Mouse (Mus musculus) heart, embryonic 14.5 days (tissue): ENCODE measurements around the gene Slc27a1. TPM values are rescaled to one million over a fixed set of nuclear protein-coding genes. Genes with fewer than 3 reads are reported as not detected.
A peak's percentile ranks its signal among the peaks of the same experiment; 100 is the strongest.

Experiments used
- ATAC-seq: fragments of 200-750 bp; cut with Nextera tagmentation; 2 replicates; pipeline ENCODE4 v1.8.0; 2017; ENCODE audit warnings: low read depth, moderate TSS enrichment; ENCODE audit not compliant: insufficient number of reproducible peaks, insufficient read depth, low FRiP score
- H3K27ac ChIP-seq, 2 experiments: fragments of 200-500 bp in 1 of 2; fragments of 300-500 bp in 1 of 2; sonication (generic) in 1 of 2; replicated peaks in 1 of 2; 2 replicates each; pipeline ENCODE4 v1.5.1; 2012 to 2014; ENCODE audit warnings: low read depth in 2 of 2, low read length in 2 of 2, control low read depth in 1 of 2, mild to moderate bottlenecking in 1 of 2, mixed read lengths in 1 of 2; ENCODE audit not compliant: control insufficient read depth in 1 of 2, insufficient read depth in 1 of 2
- H3K27me3 ChIP-seq: fragments of 300-500 bp; sonication (generic); 2 replicates; pipeline ENCODE4 v1.6.1; 2014; ENCODE audit warnings: mild to moderate bottlenecking, low read length, control low read depth; ENCODE audit not compliant: control insufficient read depth, insufficient read depth
- H3K36me3 ChIP-seq: fragments of 300-500 bp; sonication (generic); 2 replicates; pipeline ENCODE4 v1.6.1; 2014; ENCODE audit warnings: mild to moderate bottlenecking, control low read depth, low read length, mixed read lengths; ENCODE audit not compliant: control insufficient read depth, insufficient read depth
- H3K4me1 ChIP-seq, 2 experiments: fragments of 200-500 bp in 1 of 2; fragments of 300-500 bp in 1 of 2; sonication (generic) in 1 of 2; 2 replicates each; pipeline ENCODE4 v1.6.1; 2012 to 2014; ENCODE audit warnings: low read length in 2 of 2, control low read depth in 1 of 2, mixed read lengths in 1 of 2; ENCODE audit not compliant: control insufficient read depth in 2 of 2, insufficient read depth in 2 of 2
- H3K4me2 ChIP-seq: fragments of 300-500 bp; sonication (generic); 2 replicates; pipeline ENCODE4 v1.6.1; 2014; ENCODE audit warnings: mild to moderate bottlenecking, low read length
- H3K4me3 ChIP-seq, 2 experiments: fragments of 200-500 bp in 1 of 2; fragments of 300-500 bp in 1 of 2; sonication (generic) in 1 of 2; 2 replicates each; pipeline ENCODE4 v1.5.1; 2012 to 2014; ENCODE audit warnings: low read length in 2 of 2, mild to moderate bottlenecking in 2 of 2, control low read depth in 1 of 2, low read depth in 1 of 2, moderate library complexity in 1 of 2; ENCODE audit not compliant: control insufficient read depth in 1 of 2, insufficient read depth in 1 of 2
- H3K9ac ChIP-seq: fragments of 300-500 bp; sonication (generic); 2 replicates; pipeline ENCODE4 v1.6.1; 2014; ENCODE audit warnings: mild to moderate bottlenecking, low read length
- H3K9me3 ChIP-seq: fragments of 300-500 bp; sonication (generic); 2 replicates; pipeline ENCODE4 v1.6.1; 2016; ENCODE audit warnings: low read length, control low read depth; ENCODE audit not compliant: control insufficient read depth
- WGBS: fragments of 180-500 bp; shearing (Covaris S2); extraction: QIAGEN DNeasy Blood & Tissue Kit; methylation state at CpG from one replicate; pipeline ENCODE4 v1.1.7; 2014; 5-methylcytosine and 5-hydroxymethylcytosine counted together
- polyA plus RNA-seq: library from polyadenylated mRNA; unstranded; fragments of >200 nt; fragmentation: Nextera tagmentation; extraction: Ambion mirVana; gene quantifications from 2 replicates; pipeline ENCODE4 v1.2.1, GENCODE M21; 2014

Slc27a1 gene
- polyA plus RNA-seq, 1 experiment from 2014 or later: 14.6 TPM

DNA sequence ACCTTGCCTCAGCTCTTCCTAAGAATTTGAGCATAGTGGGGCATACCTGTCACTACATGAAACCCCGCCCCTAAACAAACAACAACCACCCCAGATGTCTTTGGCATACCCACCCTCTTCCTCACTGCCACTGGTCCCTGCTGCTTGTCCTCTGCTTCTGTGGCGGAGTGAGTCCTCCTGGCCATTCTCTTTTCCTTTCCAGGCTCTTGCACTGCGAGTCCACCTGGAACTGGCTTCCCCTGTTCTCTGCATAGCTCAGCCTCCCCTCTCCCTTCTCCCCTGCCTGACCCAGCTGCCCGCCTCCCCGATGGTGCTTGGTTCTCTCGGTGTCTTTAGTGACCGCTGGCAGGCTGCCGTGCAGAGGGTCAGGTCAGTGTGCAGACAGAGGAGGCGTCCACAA is 24.9 kb upstream of the Slc27a1 start:
- H3K36me3 ChIP-seq: peaks cover 33% of the 10 kb centered on the region
- H3K9ac ChIP-seq: peak overlapping the region; percentile 80; the same call in 1 of the 2 replicates

DNA sequence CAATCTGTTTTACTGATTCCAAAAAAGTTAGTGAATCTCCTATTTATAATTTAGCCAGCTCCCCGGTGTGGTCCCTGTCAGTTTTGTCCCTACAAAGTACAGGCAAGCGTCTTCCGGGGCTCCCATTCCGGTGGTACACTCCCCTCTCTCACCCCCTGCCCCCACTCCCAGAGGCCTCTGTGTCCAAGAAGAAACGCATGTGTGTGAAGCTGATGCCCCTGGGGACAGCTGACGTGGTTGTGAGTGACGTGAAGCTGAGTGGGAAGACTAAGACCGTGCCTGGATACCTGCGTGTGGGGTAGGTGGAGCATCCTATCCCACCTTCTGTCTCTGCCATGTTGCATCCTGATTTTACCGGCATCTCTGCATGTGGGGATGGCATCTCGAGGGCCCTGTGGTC is 23.6 kb upstream of the Slc27a1 start:
- H3K9ac ChIP-seq: no peak overlapping the region
- H3K27ac ChIP-seq: no peak overlapping the region
- WGBS: 87% methylated on average over 11 of the region's 11 CpGs
- no peaks in the 10 kb centered on the region for H3K9me3 ChIP-seq
- H3K4me1 ChIP-seq: peaks cover 2 to 6% of the 10 kb centered on the region in 2 experiments; a peak in 2 of 4 replicates
- H3K4me3 ChIP-seq: no peak overlapping the region
- no peaks in the 10 kb centered on the region for H3K27me3 ChIP-seq
- no peak overlapping the region for H3K4me2 ChIP-seq
- no peak for ATAC-seq
- peaks cover 34% of the 10 kb centered on the region for H3K36me3 ChIP-seq

More for the DNA sequence above, 24.9 kb upstream of the Slc27a1 start:
- peak overlapping the region; percentile 85 for H3K4me2 ChIP-seq
- H3K27ac ChIP-seq: no peak overlapping the region
- H3K9me3 ChIP-seq: no peaks in the 10 kb centered on the region
- 84% methylated on average over 9 of the region's 9 CpGs for WGBS
- H3K4me3 ChIP-seq: peak overlapping the region; percentile 69 to 89; a peak in 2 of 4 replicates
- peaks cover 2 to 6% of the 10 kb centered on the region in 2 experiments; a peak in 2 of 4 replicates for H3K4me1 ChIP-seq
- no peaks in the 10 kb centered on the region for H3K27me3 ChIP-seq
- ATAC-seq: no peak

DNA sequence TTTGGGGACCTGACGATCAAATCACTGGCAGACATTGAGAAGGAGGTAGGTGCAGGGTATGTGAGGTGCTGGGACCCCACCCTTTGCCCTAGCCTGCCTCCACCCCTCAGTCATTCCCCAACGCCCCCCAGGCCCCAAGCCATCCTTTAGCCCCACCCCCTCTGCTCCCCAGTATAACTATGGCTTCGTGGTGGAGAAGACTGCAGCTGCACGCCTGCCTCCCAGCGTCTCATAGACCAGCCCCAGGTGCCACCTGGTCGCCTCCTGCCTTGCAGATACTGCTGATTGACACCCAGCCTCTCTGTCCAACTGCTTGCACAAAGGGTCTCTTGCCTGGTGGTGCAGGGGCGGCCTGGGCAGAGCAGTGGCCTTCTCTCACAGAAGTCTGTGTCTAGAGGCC is 21.1 kb upstream of the Slc27a1 start:
- Histone ChIP-seq H3K27ac (no peak overlapping the region), H3K4me2 (no peak overlapping the region), H3K9ac (no peak overlapping the region), H3K27me3 (no peaks in the 10 kb centered on the region), H3K4me3 (no peak overlapping the region), H3K9me3 (no peaks in the 10 kb centered on the region), H3K36me3 (peaks cover 34% of the 10 kb centered on the region), H3K4me1 (peaks cover 5 to 6% of the 10 kb centered on the region in 2 experiments; a peak in 3 of 4 replicates)
- 80% methylated on average over 7 of the region's 7 CpGs for WGBS
- no peak for ATAC-seq

DNA sequence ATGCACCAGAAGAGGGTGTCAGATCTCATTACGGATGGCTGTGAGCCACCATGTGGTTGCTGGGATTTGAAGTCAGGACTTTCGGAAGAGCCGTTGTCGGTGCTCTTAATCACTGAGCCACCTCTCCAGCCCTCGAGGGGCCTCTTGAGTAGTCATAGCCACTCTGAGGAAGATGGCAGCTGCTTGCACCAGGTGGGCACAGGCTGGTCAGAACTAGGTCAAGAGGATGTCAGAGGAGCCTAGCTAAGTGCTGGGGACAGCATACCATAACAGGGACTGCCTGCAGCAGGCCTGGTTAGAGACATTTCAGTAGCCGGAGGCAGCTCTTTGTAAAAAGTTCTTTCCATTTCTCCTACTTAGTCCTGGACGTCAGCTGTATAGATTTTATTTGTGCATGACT is 17.9 kb upstream of the Slc27a1 start:
- Histone ChIP-seq H3K4me3 (no peak overlapping the region), H3K9ac (no peak overlapping the region), H3K27me3 (peaks cover 4% of the 10 kb centered on the region; the same call in 1 of the 2 replicates), H3K27ac (no peak overlapping the region), H3K4me1 (peaks cover 0 to 9% of the 10 kb centered on the region in 2 experiments; a peak in 2 of 4 replicates), H3K36me3 (peaks cover 29% of the 10 kb centered on the region), H3K9me3 (no peaks in the 10 kb centered on the region), H3K4me2 (no peak overlapping the region)
- ATAC-seq: no peak
- 60% methylated on average over 7 of the region's 7 CpGs for WGBS

DNA sequence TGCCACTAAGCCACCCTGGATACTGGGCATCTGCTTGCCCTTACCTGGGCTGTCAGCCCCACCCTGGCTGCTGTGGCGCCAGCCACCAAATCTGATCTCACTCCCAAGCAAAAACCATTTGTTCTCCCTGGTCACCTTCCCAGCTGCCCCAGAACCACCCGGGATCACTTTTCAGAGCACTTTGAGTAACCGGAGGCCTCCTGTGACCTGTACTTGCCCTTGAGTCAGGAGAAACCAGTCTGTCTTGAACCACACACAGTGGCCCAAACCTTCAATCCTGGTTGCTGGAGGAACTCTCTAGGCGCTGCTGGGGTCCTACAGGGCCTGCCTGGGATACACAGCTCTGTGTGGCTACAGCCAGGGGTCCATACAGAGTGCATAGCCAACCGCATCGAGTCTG is 15.9 kb upstream of the Slc27a1 start:
- WGBS: 55% methylated on average over 6 of the region's 6 CpGs
- H3K4me3 ChIP-seq: no peak overlapping the region
- H3K27me3 ChIP-seq: peaks cover 23% of the 10 kb centered on the region

DNA sequence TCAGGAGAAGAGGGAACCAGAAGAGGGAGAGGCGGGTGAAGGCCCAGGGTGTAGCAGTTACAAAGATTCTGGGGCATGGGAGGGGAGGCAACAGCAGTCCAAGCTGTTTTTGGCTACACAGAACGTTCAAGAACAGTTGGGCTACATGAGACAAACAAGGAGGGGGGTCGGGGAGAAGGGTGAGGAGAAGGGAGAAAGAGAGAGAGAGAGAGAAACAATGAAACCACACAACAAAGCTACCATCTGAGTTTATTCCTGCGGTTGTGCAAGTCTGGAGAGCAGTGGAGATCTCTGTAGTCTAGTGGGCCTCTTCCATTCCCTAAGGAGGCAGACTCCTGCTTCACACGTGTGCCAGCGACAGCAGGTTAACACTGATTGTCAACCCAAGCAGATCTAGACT is 14.7 kb upstream of the Slc27a1 start:
- ATAC-seq: no peak
- Histone ChIP-seq H3K4me2 (no peak overlapping the region), H3K9ac (no peak overlapping the region)

More for the DNA sequence above, 15.9 kb upstream of the Slc27a1 start:
- H3K9me3 ChIP-seq: no peaks in the 10 kb centered on the region
- peaks cover 0 to 9% of the 10 kb centered on the region in 2 experiments; a peak in 2 of 4 replicates for H3K4me1 ChIP-seq
- H3K36me3 ChIP-seq: peaks cover 11% of the 10 kb centered on the region
- H3K9ac ChIP-seq: no peak overlapping the region
- H3K27ac ChIP-seq: no peak overlapping the region
- ATAC-seq: no peak
- no peak overlapping the region for H3K4me2 ChIP-seq

DNA sequence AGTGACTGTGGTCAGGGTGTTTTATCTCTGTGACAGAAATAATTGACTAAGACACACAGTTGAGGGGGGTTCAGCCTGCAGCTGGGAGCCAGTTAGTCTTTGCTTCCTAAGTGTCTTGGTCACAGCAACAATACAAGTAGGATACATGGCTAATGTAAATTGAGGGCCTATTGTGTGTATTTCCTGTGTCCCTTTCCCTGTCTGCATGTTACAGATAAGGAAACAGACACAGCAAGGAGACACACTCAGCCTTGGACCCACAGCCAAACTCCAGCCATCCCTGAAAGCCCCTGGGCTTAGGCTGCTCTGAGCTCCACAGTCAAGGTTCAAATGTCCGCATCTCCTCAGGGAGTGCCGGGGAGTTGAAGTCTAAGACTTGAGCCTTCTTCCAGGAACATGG is 14.0 kb upstream of the Slc27a1 start:
- Histone ChIP-seq H3K9me3 (no peaks in the 10 kb centered on the region), H3K4me2 (no peak overlapping the region), H3K27ac (peak overlapping the region in 1 of 2 experiments; percentile 23; a peak in 1 of 4 replicates), H3K27me3 (peaks cover 42% of the 10 kb centered on the region), H3K4me3 (no peak overlapping the region), H3K9ac (no peak overlapping the region), H3K4me1 (peaks cover 9 to 12% of the 10 kb centered on the region in 2 experiments), H3K36me3 (no peaks in the 10 kb centered on the region)
- ATAC-seq: no peak
- 90% methylated on average over 2 of the region's 2 CpGs for WGBS

More for the DNA sequence above, 14.7 kb upstream of the Slc27a1 start:
- H3K9me3 ChIP-seq: no peaks in the 10 kb centered on the region
- H3K27me3 ChIP-seq: peaks cover 35% of the 10 kb centered on the region
- 70% methylated on average over 6 of the region's 6 CpGs for whole genome bisulfite sequencing
- H3K4me1 ChIP-seq: peaks cover 8 to 12% of the 10 kb centered on the region in 2 experiments
- H3K27ac ChIP-seq: peak overlapping the region in 1 of 2 experiments; percentile 23; a peak in 1 of 4 replicates
- H3K36me3 ChIP-seq: no peaks in the 10 kb centered on the region
- H3K4me3 ChIP-seq: no peak overlapping the region
